Comparison of ENCODE assay signal across 8 mouse cellular contexts in genomic region chr6:52240389-52241000, GRCm38 (mm10). TPM values are rescaled to one million over a fixed set of nuclear protein-coding genes. Genes with fewer than 3 reads are reported as not detected.
DNase-seq lines count a peak whose midpoint lies in the region; ATAC-seq lines count a peak whose summit lies in the region.

Gene Hoxa10 (minus strand): TSS chr6:52240854.

- ATAC-seq in heart, embryonic 13.5 days (ENCODE audit: extremely low read depth, insufficient number of reproducible peaks, low FRiP score, low TSS enrichment): no peak
- peak; percentile 69 for ATAC-seq in kidney, embryonic 14.5 days (ENCODE audit: low FRiP score, low TSS enrichment)

- H3K4me3 ChIP-seq in heart, embryonic 13.5 days: peak within 1 kb of the TSS; percentile 36
- peak within 1 kb of the TSS; percentile 64 for H3K4me3 ChIP-seq in kidney, embryonic 14.5 days (ENCODE audit: low read length)

- peak; percentile 58 for DNase-seq in right cerebral cortex, postnatal 14 days
- DNase-seq in right cerebral cortex, adult 2 months (ENCODE audit: low spot score in 2 of 2): no peak
- peak; percentile 89 for DNase-seq in embryo, embryonic 9.5 days (ENCODE audit: extremely low spot score)
- DNase-seq in lung, postnatal 25 days (ENCODE audit: low spot score): peak; percentile 69
- DNase-seq in spleen, adult 12 weeks (ENCODE audit: low spot score): peak; percentile 51
- no peak for DNase-seq in cerebellum, postnatal 36 days

- no peaks in the 10 kb centered on the region for H3K36me3 ChIP-seq in heart, embryonic 13.5 days
- no peaks in the 10 kb centered on the region for H3K36me3 ChIP-seq in kidney, embryonic 14.5 days (ENCODE audit: control insufficient read depth, insufficient read depth, low read length)

- peaks cover 13% of the 10 kb centered on the region; the same call in 1 of the 2 replicates for H3K4me1 ChIP-seq in heart, embryonic 13.5 days
- peaks cover 21% of the 10 kb centered on the region for H3K4me1 ChIP-seq in kidney, embryonic 14.5 days (ENCODE audit: control insufficient read depth, insufficient read depth, low read length)

- WGBS in heart, embryonic 13.5 days: 2% methylated on average over 35 of the region's 35 CpGs
- under 1% methylated on average over 35 of the region's 35 CpGs for WGBS in kidney, embryonic 14.5 days

- H3K27me3 ChIP-seq in heart, embryonic 13.5 days (replicated peaks): peaks cover 99% of the 10 kb centered on the region
- H3K27me3 ChIP-seq in kidney, embryonic 14.5 days (ENCODE audit: control insufficient read depth, insufficient read depth, low read length): no peaks in the 10 kb centered on the region; the same call in none of the 2 replicates

- H3K27ac ChIP-seq in heart, embryonic 13.5 days (replicated peaks): no peak within 1 kb of the TSS
- H3K27ac ChIP-seq in kidney, embryonic 14.5 days (ENCODE audit: low read depth, low read length): peak within 1 kb of the TSS; percentile 98

- H3K9ac ChIP-seq in heart, embryonic 13.5 days: no peak within 1 kb of the TSS
- H3K9ac ChIP-seq in kidney, embryonic 14.5 days (ENCODE audit: low read depth, low read length): peak within 1 kb of the TSS; percentile 96

- peak within 1 kb of the TSS; percentile 57 for H3K4me2 ChIP-seq in heart, embryonic 13.5 days
- H3K4me2 ChIP-seq in kidney, embryonic 14.5 days (replicated peaks; ENCODE audit: low read depth, low read length): peak within 1 kb of the TSS; percentile 83

- H3K9me3 ChIP-seq in heart, embryonic 13.5 days: no peaks in the 10 kb centered on the region
- H3K9me3 ChIP-seq in kidney, embryonic 14.5 days (ENCODE audit: control insufficient read depth, low read length): no peaks in the 10 kb centered on the region

RNA-seq across cellular contexts. Expression of gene Hoxa10, which starts in this region (rescaled TPM):
- polyA plus RNA-seq in heart, embryonic 13.5 days (2015; fragmentation: Nextera tagmentation; extraction: Ambion mirVana): 0.09 TPM in 1 of 2 replicates, not detected in the other
- 177 and 186 TPM in 2 replicates for polyA plus RNA-seq in kidney, embryonic 14.5 days (2014; fragmentation: Nextera tagmentation; extraction: Ambion mirVana)

Comparison
In these comparisons a context has a peak if more than half of its experiments do, and no peak if none do; other contexts are left out.
1. RNA of gene Hoxa10 (polyA plus RNA-seq): 177 to 186 TPM in kidney, embryonic 14.5 days; 0.09 TPM in heart, embryonic 13.5 days; every median in the first group is over 100 times any median in the second.
2. DNase-seq: peak in right cerebral cortex, postnatal 14 days (single experiment), embryo, embryonic 9.5 days (single experiment), lung, postnatal 25 days (single experiment) and spleen, adult 12 weeks (single experiment); none in right cerebral cortex, adult 2 months (0 of 2) and cerebellum, postnatal 36 days (0 of 2).